Mouse (Mus musculus) MEL (cell line): ENCODE measurements around the gene Acoxl. TPM values are rescaled to one million over a fixed set of nuclear protein-coding genes. Genes with fewer than 3 reads are reported as not detected.

Source experiments
- DNase-seq: peaks from one replicate; pipeline ENCODE4 v3.0.0; 2011; ENCODE audit warnings: low read depth, low spot score
- H3K27ac ChIP-seq: 2 replicates; pipeline ENCODE4 v1.5.1; 2012; ENCODE audit warnings: low read depth, mild to moderate bottlenecking, control low read depth, low read length, moderate library complexity; ENCODE audit not compliant: control insufficient read depth
- H3K27me3 ChIP-seq, 2 experiments: fragments of 150-350 bp in 1 of 2; sonication (generic) in 1 of 2; 2 replicates each; pipeline ENCODE4 v1.6.1; 2012; ENCODE audit warnings: low read length in 2 of 2, mild to moderate bottlenecking in 2 of 2, improper control_type of control experiment in 1 of 2, moderate library complexity in 1 of 2; ENCODE audit not compliant: insufficient read depth in 2 of 2, control insufficient read depth in 1 of 2
- H3K36me3 ChIP-seq, 2 experiments: 2 replicates each; pipeline ENCODE4 v1.6.1; 2012 to 2014; ENCODE audit warnings: low read length in 2 of 2, improper control_type of control experiment in 1 of 2, inconsistent platforms in 1 of 2, mild to moderate bottlenecking in 1 of 2; ENCODE audit not compliant: insufficient read depth in 2 of 2, control insufficient read depth in 1 of 2
- H3K4me1 ChIP-seq, 2 experiments: fragments of 150-350 bp in 1 of 2; sonication (generic) in 1 of 2; 2 replicates each; pipeline ENCODE4 v1.6.1; 2012; ENCODE audit warnings: low read length in 2 of 2, improper control_type of control experiment in 1 of 2, mild to moderate bottlenecking in 1 of 2; ENCODE audit not compliant: insufficient read depth in 2 of 2, control insufficient read depth in 1 of 2
- H3K4me3 ChIP-seq, 2 experiments: fragments of 150-350 bp in 1 of 2; sonication (generic) in 1 of 2; 2 replicates each; pipeline ENCODE4 v1.5.1; 2012; ENCODE audit warnings: low read depth in 2 of 2, low read length in 2 of 2, mild to moderate bottlenecking in 2 of 2, moderate library complexity in 2 of 2, control low read depth in 1 of 2, improper control_type of control experiment in 1 of 2; ENCODE audit not compliant: control insufficient read depth in 1 of 2, insufficient read depth in 1 of 2
- H3K79me2 ChIP-seq: 2 replicates; pipeline ENCODE4 v1.6.1; 2012; ENCODE audit warnings: mild to moderate bottlenecking, low read length, moderate library complexity; ENCODE audit not compliant: control insufficient read depth, poor library complexity, insufficient read depth
- H3K9ac ChIP-seq: 2 replicates; pipeline ENCODE4 v1.6.1; 2012; ENCODE audit warnings: low read depth, mild to moderate bottlenecking, control low read depth, low read length, moderate library complexity; ENCODE audit not compliant: control insufficient read depth, poor library complexity, severe bottlenecking
- H3K9me3 ChIP-seq: fragments of 150-350 bp; sonication (generic); replicated peaks from 2 replicates; pipeline ENCODE4 v1.6.1; 2012; ENCODE audit warnings: mild to moderate bottlenecking, low read length, improper control_type of control experiment, moderate library complexity; ENCODE audit not compliant: insufficient read depth
- BHLHE40 ChIP-seq: IDR thresholded peaks from 2 replicates; pipeline ENCODE4 v1.6.1; 2012; ENCODE audit warnings: low read depth, mild to moderate bottlenecking, inconsistent platforms, low read length, improper control_type of control experiment, borderline replicate concordance
- CHD1 ChIP-seq: IDR thresholded peaks from 2 replicates; pipeline ENCODE4 v1.6.1; 2012; ENCODE audit warnings: low read depth, mild to moderate bottlenecking, inconsistent platforms, low read length, improper control_type of control experiment
- CHD2 ChIP-seq: IDR thresholded peaks from 2 replicates; pipeline ENCODE4 v1.6.1; 2011; ENCODE audit warnings: low read length, improper control_type of control experiment
- CTCF ChIP-seq, 3 experiments: IDR thresholded peaks in 2 of 3; conservative IDR thresholded peaks in 1 of 3; 2 replicates each; pipeline ENCODE4 v1.5.1; 2011 to 2012; ENCODE audit warnings: low read length in 3 of 3, low read depth in 2 of 3, mild to moderate bottlenecking in 2 of 3, improper control_type of control experiment in 1 of 3, inconsistent platforms in 1 of 3, mixed read lengths in 1 of 3, moderate library complexity in 1 of 3; ENCODE audit not compliant: control insufficient read depth in 1 of 3, insufficient read depth in 1 of 3, poor library complexity in 1 of 3, severe bottlenecking in 1 of 3
- E2F4 ChIP-seq: IDR thresholded peaks from 2 replicates; pipeline ENCODE4 v1.6.1; 2011; ENCODE audit warnings: low read depth, low read length, improper control_type of control experiment, borderline replicate concordance
- EP300 ChIP-seq, 2 experiments: IDR thresholded peaks; 2 replicates each; pipeline ENCODE4 v1.6.1; 2011; ENCODE audit warnings: improper control_type of control experiment in 2 of 2, low read length in 2 of 2, low read depth in 1 of 2, mild to moderate bottlenecking in 1 of 2
- ETS1 ChIP-seq: IDR thresholded peaks from 2 replicates; pipeline ENCODE4 v1.6.1; 2012; ENCODE audit warnings: low read depth, mild to moderate bottlenecking, inconsistent platforms, low read length, improper control_type of control experiment, moderate library complexity
- GABPA ChIP-seq: IDR thresholded peaks from 2 replicates; pipeline ENCODE4 v1.6.1; 2012; ENCODE audit warnings: low read depth, mild to moderate bottlenecking, inconsistent platforms, low read length, improper control_type of control experiment, moderate library complexity
- GATA1 ChIP-seq: IDR thresholded peaks from 2 replicates; pipeline ENCODE4 v1.6.1; 2011; ENCODE audit warnings: low read depth, low read length, improper control_type of control experiment
- HCFC1 ChIP-seq: IDR thresholded peaks from 2 replicates; pipeline ENCODE4 v1.6.1; 2012; ENCODE audit warnings: low read depth, mild to moderate bottlenecking, inconsistent platforms, low read length, improper control_type of control experiment, moderate library complexity
- JUND ChIP-seq: IDR thresholded peaks from 2 replicates; pipeline ENCODE4 v1.6.1; 2011; ENCODE audit warnings: low read depth, mild to moderate bottlenecking, improper control_type of control experiment, low read length
- MAFK ChIP-seq: IDR thresholded peaks from 2 replicates; pipeline ENCODE4 v1.6.1; 2011; ENCODE audit warnings: low read depth, mild to moderate bottlenecking, low read length, improper control_type of control experiment, borderline replicate concordance
- MYB ChIP-seq: IDR thresholded peaks from 2 replicates; pipeline ENCODE4 v1.6.1; 2011; ENCODE audit warnings: mild to moderate bottlenecking, low read depth, low read length, improper control_type of control experiment
- MYC ChIP-seq: IDR thresholded peaks from 2 replicates; pipeline ENCODE4 v1.6.1; 2011; ENCODE audit warnings: low read depth, mild to moderate bottlenecking, low read length, improper control_type of control experiment, moderate library complexity
- NELFE ChIP-seq: IDR thresholded peaks from 2 replicates; pipeline ENCODE4 v1.6.1; 2011; ENCODE audit warnings: low read depth, low read length, improper control_type of control experiment
- POLR2A ChIP-seq, 2 experiments: IDR thresholded peaks; 2 replicates each; pipeline ENCODE4 v1.6.1; 2011 to 2012; ENCODE audit warnings: low read length in 2 of 2, mild to moderate bottlenecking in 2 of 2, control low read depth in 1 of 2, improper control_type of control experiment in 1 of 2, low read depth in 1 of 2, moderate library complexity in 1 of 2; ENCODE audit not compliant: control insufficient read depth in 1 of 2, insufficient read depth in 1 of 2, poor library complexity in 1 of 2
- POLR2AphosphoS5 ChIP-seq: IDR thresholded peaks from 2 replicates; pipeline ENCODE4 v1.6.1; 2012; ENCODE audit warnings: low read depth, borderline replicate concordance, mild to moderate bottlenecking, inconsistent platforms, low read length, moderate library complexity, mixed read lengths
- SIN3A ChIP-seq: IDR thresholded peaks from 2 replicates; pipeline ENCODE4 v1.6.1; 2012; ENCODE audit warnings: low read length, improper control_type of control experiment, inconsistent platforms
- SMC3 ChIP-seq: IDR thresholded peaks from 2 replicates; pipeline ENCODE4 v1.6.1; 2011; ENCODE audit warnings: low read depth, low read length, improper control_type of control experiment
- TAL1 ChIP-seq: IDR thresholded peaks from 2 replicates; pipeline ENCODE4 v1.6.1; 2012; ENCODE audit warnings: mild to moderate bottlenecking, inconsistent platforms, low read length, moderate library complexity, mixed read lengths
- TCF12 ChIP-seq: IDR thresholded peaks from 2 replicates; pipeline ENCODE4 v1.6.1; 2014; ENCODE audit warnings: low read depth, mild to moderate bottlenecking, inconsistent platforms, low read length, improper control_type of control experiment, moderate library complexity
- USF1 ChIP-seq: IDR thresholded peaks from 2 replicates; pipeline ENCODE4 v1.6.1; 2014; ENCODE audit warnings: low read depth, mild to moderate bottlenecking, inconsistent platforms, low read length, improper control_type of control experiment, moderate library complexity
- ZC3H11A ChIP-seq: IDR thresholded peaks from 2 replicates; pipeline ENCODE4 v1.6.1; 2012; ENCODE audit warnings: low read depth, mild to moderate bottlenecking, inconsistent platforms, low read length, improper control_type of control experiment
- ZKSCAN1 ChIP-seq: IDR thresholded peaks from 2 replicates; pipeline ENCODE4 v1.6.1; 2012; ENCODE audit warnings: low read depth, mild to moderate bottlenecking, inconsistent platforms, low read length, improper control_type of control experiment, moderate library complexity
- ZMIZ1 ChIP-seq: IDR thresholded peaks from 2 replicates; pipeline ENCODE4 v1.6.1; 2012; ENCODE audit warnings: low read depth, mild to moderate bottlenecking, inconsistent platforms, low read length, improper control_type of control experiment, moderate library complexity
- polyA plus RNA-seq, 2 experiments: library from polyadenylated mRNA; stranded (reverse) in 1 of 2; unstranded in 1 of 2; fragments of >175 nt in 1 of 2; fragments of >200 nt in 1 of 2; gene quantifications; 2 replicates each; pipeline versions ENCODE4 v1.2.1 to v1.2.4; 2012; ENCODE audit warnings: low replicate concordance in 2 of 2, low read depth in 1 of 2; ENCODE audit not compliant: insufficient read length in 2 of 2, insufficient read depth in 1 of 2, missing spikeins in 1 of 2
- total RNA-seq: library from RNA; depleted of rRNA; stranded (reverse); fragments of 300-350 nt; gene quantifications from 2 replicates; pipeline ENCODE4 v1.2.3, GENCODE M21; 2012

Acoxl gene
- total and polyA plus RNA-seq, 3 experiments, result 0.31 to 0.39 TPM; not detected in 1

DNA sequence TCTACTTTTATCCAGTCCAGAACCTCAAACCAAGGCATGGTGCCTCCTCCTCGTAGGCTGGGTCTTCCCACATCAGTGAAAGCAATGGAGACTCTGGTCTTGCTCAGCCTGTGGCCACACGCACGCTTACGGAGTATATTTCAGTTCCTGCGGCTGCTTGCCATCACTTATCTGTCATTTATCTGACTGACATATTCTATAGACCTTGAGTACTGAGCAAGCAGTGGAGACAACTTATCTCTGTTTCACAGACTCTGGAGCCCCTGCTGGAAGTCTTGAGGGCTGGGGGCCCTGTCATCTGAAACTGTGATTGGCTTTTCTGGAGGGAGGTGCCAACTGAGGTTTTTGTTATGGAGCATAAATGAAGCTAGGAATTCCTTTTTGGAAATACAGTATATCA, 75.4 kb downstream of the Acoxl start (continued):
- TF ChIP-seq HCFC1, result no peak

DNA sequence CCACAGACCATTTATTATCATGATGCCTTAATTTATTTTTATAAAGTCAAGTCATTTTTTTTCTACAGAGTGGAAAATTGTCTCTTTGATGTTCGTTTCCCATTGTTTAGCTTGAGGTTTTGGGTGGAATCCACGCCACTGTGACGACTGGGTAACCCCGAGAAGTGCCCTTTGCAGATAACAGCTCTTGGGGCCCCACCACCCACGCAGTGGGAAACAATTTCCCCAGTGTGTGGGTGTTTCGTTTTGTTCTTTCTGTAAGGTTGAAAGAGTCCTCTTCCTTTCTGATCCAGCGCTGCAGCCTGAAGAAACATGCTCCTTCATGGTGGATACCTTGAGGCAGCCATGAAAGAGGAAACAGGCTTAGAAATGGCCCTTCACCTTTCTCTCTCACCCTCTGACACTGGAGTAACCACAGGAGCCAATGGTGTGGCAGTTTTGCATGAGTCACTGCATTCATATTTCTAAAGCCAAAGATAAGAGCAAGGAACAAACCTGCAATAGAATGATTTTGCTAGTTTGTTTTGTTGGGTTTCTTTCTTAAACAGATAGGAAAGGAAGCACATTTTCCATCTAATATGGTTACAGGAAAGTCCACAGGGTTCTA, 78.2 kb downstream of the Acoxl start:
- Histone ChIP-seq H3K27me3 (no peaks in the 10 kb centered on the region), H3K9ac (peak overlapping the region; percentile 5; the same call in 1 of the 2 replicates), H3K27ac (peak overlapping the region; percentile 90), H3K9me3 (no peaks in the 10 kb centered on the region), H3K4me1 (peaks cover 2 to 32% of the 10 kb centered on the region in 2 experiments; a peak in 3 of 4 replicates), H3K79me2 (no peaks in the 10 kb centered on the region), H3K4me3 (peak overlapping the region; percentile 21 to 26; a peak in 3 of 4 replicates), H3K36me3 (peaks cover 0 to 24% of the 10 kb centered on the region in 2 experiments; a peak in 2 of 4 replicates)
- peak; percentile 76 for DNase-seq
- TF ChIP-seq MAFK (no peak), ZC3H11A (no peak), MYB (0 out of 2 replicates have a peak, but pooled peaks have one; percentile 38), SIN3A (no peak; the same call in 1 of the 2 replicates), TCF12 (peak; percentile 62), NELFE (no peak), ZKSCAN1 (no peak), E2F4 (no peak), EP300 (IDR thresholded peaks at IDR 0.05; ENCODE audit: low read depth in 1 of 2, low read length in 2 of 2) (peak; percentile 75 to 83), GABPA (no peak), POLR2AphosphoS5 (no peak), GATA1 (peak; percentile 83), ZMIZ1 (no peak), BHLHE40 (no peak), CHD1 (no peak), CHD2 (no peak), CTCF (IDR thresholded peaks at IDR 0.05 in 2 of 3, conservative IDR thresholded peaks at IDR 0.05 in 1 of 3; ENCODE audit: control insufficient read depth in 1 of 3, insufficient read depth in 1 of 3, low read depth in 2 of 3, low read length in 3 of 3, poor library complexity in 1 of 3, severe bottlenecking in 1 of 3) (no peak), SMC3 (no peak; the same call in 1 of the 2 replicates), MYC (no peak), USF1 (no peak), ETS1 (0 out of 2 replicates have a peak, but pooled peaks have one; percentile 25), JUND (0 out of 2 replicates have a peak, but pooled peaks have one; percentile 66), TAL1 (peak; percentile 62), POLR2A (IDR thresholded peaks at IDR 0.05; ENCODE audit: control insufficient read depth in 1 of 2, insufficient read depth in 1 of 2, low read depth in 1 of 2, low read length in 2 of 2, poor library complexity in 1 of 2) (no peak)
